Mouse (Mus musculus) kidney, adult 9 months (tissue): ENCODE measurements around the gene Sptbn1.
"Not testable (repeated sequence)": the region's sequence is repeated elsewhere in the genome, so short reads cannot be mapped to it uniquely, and the experiment has no call there.

Experiments used
- DNase-seq: peaks from one replicate; pipeline ENCODE4 v3.0.0; 2022

The Sptbn1 gene

DNA sequence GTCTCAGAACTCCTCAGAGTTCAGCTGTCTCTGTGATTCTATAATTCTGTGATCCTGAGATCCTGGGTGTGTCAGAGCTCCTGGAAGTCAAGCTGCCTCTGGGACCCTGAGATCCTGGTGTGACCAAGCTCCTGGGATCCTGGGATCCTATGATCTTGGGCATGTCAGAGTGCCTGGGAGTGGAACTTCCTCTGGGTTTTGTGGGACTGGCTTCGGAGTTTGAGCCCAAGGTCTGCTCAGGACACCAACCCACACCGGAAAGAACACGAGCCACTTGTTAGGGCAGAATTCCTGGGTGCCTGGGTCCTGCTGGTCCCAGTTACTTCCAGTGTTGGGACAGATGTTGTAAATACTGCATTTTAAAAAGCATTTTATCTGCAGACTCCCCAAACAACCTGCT is 12.8 kb downstream of the Sptbn1 start:
- DNase-seq: not testable (repeated sequence)

DNA sequence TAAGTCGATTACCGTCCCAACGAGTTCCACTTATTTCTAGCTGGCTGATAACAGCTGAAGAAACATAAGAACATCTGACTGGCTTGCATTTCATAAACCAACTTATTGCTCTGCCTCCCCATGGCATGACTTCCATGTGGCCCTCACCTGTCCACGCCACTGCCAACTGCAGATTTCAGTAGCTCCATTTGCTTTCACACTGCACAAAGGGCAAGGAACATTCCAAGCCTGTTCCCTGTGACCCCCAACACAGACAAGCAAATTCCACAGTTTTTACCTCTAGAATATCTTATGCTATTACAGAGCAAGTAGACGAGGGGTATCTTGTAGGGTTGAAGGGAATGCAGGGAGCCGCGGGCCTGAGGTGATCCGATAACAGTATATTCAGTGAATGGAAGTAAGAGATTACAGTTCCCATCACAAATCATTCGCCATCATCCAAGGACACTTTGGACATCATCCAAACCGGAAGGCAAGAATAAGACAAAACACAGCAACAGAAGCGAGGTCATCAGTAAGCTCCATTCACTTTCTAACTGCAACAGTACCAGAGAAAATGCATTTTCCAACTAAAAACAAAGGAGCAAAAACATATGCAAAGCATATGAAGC is 16.6 kb downstream of the Sptbn1 start:
- peak; percentile 45 for DNase-seq

DNA sequence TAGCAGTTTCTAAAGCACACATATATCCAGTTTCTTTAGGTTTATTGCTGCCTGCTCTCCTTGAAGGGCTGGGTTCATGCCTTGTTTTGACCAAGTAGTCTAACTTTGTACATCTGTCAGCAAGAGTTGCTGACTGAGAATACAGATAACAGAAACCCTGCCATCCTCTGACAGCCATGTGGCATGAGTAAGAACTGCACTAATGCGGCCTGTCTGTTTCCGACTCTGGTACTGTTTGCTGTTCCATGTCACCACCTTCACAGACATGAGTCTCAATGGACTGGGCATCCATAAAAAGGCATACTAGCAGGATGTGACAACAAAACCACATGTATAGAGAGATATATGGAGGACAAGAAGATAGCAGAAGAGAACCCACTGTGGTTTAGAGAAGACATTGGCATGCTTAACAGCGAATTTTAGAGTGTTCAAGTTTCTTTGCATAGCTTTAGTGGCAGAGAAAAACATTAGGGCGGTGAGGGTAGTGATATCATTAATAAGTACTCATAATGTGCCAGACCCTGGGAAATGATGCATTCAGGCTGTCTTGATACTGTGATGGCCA is 18.4 kb downstream of the Sptbn1 start:
- no peak for DNase-seq

DNA sequence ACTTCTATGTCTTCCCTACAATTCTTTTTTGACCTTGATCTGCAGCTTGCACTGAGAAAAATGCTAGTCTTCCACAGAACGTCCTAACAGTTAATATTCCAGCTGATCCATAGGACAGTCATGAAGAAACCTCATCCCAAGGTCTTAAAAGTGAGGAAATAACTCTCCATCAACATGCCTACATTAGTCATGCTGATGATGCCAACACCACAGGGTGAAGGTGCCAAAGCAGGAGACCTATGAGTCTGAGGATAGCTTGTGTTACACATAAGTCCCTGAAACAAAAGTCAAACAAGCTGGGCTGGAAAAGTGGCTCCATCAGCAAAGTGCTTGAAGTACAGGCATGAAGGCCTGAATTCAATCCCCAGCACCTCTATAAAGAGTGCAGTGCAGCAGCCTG is 20.9 kb downstream of the Sptbn1 start:
- DNase-seq: no peak

DNA sequence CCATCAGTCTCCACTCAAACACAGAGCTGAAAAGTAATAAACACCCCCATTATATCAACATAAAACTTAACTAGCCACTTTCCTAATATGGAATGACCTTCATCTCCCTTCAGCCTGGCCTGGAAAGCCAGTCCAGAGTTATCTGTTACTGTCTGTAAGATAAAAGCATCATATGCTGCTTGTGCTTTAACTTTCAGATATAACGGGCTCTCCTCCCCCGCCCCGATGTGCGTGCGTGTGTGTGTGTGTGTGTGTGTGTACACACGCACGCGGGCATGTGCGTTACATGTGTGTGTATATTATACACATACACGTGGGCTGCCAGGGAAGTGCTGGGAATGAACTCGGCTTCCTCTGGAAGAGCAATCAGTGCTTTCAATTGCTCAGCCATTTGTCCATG is 21.8 kb downstream of the Sptbn1 start:
- no peak for DNase-seq

DNA sequence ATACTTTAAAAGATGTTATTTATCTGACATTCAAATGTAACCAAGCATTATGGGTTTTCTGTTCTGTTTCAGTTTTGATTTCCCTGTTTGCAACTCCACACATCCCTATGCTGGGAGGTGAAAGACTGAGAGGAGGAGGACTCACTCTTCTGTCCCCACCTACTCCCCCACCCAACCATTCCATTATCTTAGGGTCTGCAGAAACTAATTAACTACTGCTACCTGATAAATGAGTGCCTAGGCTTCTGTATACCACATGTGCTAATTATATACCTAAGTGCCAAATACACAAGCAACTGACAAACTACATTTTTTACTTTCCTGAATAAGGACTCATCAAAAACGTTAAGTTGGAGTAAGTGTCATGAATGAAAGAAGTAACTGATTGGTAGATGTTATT is 23.8 kb downstream of the Sptbn1 start:
- no peak for DNase-seq

DNA sequence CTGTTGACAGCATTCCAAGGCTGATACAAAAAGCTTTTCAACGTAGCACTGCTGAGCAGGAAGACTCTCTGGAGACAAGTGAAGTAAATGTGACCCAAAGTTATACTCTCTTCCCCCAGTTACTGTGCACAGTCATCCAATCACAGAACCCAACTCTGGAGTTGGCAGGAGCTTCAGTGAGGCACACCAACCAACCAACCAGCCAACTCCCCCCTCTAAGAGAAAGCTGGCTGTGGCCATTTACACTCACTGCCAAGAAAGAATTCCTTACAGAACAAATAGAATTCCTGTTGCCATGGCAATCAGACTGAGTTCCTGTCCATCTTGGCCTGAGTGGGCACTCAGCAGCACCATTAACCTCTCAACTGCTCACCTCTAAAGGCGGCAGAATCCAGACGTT is 24.4 kb downstream of the Sptbn1 start:
- DNase-seq: peak; percentile 49

DNA sequence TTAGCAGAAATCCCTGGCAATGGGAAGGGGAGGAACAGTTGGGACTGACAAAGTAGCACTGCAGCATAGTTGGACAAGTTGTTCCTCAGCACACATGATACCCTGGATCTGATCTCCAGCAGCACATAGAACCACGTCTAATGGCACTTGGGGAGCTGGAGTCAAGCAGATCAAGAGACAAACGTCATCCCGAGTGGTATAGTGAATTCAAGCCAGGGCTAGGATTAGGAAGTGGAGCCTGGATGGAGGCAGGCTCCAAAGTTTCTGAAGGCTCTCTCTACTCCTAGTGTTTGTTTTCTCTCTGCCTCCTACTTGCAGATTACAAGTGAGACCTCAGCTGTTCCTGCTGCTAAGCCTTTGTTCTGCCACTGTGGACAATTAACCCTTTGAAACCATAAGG is 27.1 kb downstream of the Sptbn1 start:
- DNase-seq: no peak

DNA sequence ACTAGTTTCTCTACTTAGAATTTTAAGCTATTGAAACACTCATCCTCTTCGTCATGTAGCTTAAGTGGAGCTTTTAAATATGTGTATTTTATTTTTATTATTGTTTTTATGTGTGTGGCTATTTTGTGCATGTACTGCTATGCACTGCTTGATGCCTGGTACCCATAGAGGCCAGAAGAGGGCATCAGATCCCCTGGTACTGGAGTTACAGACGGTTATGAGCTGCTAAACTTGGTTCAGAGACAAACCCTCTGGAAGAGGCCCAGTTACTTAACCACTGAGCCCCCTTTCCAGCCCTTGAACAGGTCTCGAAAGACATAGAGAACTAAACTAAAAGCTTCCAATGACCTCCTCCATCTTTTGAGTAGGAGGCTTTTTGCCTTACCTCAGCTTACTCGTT is 30.0 kb downstream of the Sptbn1 start:
- DNase-seq: peak; percentile 73

DNA sequence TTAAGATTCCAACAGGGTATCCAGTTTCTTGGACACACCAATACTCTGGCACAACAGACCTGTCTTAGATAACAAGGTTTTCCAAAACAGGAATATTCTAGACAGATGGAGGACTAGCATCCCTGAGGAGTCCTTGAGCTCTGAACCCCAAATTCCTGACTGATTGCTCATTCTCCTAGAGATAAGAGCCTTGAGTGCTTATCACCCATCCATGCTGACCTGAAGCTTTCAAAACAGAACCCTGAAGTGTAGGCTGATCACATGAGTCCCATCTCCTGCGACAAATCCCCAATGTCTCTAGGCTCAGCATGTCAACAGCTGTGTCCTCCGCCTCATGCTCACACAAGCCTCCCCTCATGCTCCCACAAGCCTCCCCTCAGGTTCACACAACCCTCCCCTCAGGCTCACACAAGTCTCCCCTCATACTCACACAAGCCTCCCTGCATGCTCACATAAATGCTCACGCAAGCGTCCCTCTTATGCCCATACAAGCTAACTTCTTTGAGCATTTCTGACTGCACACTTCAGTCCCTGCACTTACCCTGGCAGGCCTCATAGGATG is 31.2 kb downstream of the Sptbn1 start:
- DNase-seq: no peak

DNA sequence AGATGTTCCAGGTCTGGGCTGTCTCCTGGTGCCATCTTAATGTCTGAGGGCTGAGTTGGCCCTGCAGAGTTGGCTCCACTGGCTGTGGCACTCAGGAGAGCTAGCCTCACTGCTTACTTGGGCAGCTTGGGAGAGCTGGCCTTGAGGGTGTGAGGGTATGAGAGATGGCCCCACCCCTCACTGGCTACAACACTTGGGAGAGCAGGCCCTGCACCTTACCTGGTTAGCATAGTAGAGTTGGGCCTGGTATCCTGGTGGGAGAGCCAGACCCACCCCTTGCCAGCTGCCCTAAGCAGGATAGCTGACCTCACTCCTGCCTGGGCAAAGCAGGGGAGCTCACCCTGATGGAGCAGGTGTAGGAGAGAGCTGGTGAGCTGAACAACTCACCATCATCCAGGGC is 32.3 kb downstream of the Sptbn1 start:
- no peak for DNase-seq

DNA sequence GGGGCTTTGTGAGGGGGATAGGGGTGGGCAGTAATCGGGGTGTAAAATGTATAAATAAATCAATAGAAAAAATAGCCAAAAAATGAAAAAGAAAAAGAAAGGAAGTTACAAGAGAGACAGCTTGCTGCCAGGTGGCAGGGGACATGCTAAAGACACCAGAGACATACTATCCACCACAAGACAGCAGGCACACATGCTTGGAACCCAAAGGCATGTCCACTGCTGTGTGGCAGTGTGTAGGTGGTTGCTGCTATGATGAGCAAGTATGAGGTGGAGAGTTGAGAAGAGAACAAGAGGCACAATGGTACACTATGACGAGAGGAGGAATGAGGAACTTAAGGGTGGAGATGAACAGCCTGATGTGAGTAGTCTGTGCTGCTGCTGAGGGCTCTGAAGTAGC is 32.8 kb downstream of the Sptbn1 start:
- DNase-seq: no peak

DNA sequence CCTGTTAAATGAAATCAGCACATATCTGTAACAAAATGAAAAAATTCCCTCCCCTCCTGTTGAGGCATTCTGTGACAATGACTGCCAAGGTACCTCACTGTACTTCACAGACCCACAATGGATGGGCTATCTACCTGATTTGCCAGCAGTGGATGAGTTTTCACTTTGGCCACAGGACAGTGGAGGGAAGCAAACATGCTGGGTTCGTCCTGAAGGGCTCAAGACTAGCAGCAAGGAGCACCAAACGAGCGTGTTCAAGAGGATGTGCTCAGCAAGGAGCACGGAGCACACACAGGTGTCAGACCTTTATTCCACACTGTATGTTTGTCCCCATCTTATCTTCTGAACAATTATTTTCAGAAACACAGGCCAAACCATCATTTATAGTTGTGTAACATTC is 34.0 kb downstream of the Sptbn1 start:
- DNase-seq: no peak

DNA sequence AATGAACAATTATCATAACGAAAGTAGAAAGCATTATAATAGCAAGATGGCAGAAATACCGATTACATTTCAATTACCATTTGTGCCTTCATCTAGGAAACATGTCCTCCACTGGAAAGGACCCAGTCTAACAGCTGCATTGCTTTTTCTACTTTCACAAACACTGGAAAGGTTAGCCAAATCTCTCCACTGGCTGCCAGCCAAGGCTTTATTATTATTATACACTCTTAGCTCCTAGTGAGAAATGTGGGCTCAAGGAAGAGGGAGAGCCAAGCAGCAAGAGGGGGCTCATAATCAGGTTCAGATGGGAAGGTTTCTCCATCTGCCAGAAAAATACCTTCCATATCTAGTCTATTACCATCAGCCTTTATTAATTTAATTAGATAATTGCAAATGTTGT is 35.9 kb downstream of the Sptbn1 start:
- peak; percentile 77 for DNase-seq

DNA sequence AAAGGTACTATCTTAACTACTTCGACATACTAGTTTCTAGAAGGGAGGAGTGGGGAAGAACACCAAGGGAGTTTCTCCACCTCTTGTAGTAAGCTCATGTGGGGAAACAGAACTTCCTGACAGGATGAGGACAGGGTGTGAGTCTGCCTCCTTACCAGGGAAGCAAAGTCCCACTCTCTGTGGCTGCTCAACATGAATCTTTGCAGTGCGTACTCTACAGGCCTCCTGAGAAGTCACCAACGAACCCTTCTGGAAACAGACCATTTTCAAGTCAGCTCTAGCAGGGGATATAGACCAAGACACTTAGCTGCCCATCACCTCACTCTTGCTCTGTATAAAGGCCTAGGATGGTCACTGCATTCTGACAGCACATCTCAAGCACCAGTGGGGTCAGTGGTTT is 36.6 kb downstream of the Sptbn1 start:
- DNase-seq: no peak

DNA sequence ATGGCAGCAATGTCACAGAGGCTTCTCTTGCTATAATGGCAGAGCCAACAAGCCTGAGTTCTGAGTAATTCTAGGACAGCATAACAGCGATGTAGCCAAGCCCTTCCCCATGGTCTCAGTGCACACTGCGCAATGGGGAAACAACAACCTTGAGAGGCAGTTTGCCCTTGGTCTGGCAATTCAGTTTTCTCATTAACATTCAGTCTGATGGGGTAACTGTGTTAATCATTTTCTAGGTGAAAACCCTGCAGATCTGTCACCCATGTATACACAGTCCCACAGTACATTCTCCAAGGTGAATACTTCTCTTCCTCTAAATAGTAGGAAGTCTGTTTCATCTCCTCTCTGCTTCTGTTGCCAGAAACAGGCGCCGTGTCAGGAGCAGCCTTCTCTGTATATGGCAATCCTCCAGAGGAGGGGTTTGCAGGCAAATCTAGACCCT is 37.6 kb downstream of the Sptbn1 start:
- peak; percentile 91 for DNase-seq

DNA sequence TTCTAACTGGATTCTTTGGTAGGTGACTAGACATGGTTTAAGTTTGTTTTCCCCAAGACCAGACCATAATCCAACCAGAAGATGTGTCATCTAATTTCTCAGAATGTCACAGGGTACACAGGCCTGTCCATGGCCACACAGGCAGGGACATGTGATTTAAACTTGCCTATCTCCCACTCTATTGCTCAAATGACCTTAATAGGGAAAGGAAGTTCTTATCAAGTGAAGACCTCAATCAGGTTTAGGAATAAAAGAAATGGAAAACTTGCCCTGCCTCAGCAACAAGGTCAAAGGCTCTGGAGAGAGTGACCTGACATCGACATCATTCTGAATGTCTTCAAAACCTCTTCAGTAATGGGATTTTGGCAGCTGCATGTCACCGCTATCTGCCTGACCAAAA is 41.2 kb downstream of the Sptbn1 start:
- no peak for DNase-seq

DNA sequence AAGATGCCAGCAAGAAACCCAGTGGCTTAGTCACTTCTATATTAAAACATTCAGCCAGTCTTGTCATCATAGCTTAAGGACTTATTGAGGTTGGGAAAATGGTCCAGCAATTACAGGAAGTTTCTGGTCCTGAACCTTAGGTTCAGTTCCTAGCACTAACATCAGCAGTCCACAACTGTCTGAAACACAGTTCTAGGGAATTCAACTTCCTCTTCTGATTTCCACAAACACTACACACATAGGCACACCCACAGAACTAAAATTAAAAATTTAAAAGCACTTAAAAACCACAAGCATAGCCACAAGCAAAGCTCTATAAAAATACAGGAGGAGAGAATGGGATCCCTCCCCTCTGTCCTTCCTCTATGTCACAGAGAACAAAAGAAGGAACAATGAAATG is 43.4 kb downstream of the Sptbn1 start:
- DNase-seq: no peak

DNA sequence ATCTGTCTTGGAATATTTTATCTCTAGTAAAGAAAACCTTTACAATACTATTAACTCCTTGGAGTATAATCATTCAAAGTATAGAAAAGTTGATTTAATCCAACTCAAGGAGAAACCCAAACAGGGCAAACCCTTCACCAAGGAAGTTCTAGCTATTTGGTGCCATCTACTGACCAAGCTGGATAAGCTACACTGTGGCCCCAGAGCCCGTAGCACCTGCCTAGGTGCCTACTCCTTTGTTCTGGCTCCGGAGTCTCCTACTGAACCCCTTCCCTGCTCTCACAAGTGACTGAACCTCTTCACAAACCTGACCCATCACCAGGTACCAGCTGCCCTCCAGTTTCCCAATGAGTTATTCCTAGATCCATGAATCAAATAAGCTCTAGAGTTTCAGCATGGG is 45.3 kb downstream of the Sptbn1 start:
- DNase-seq: no peak

DNA sequence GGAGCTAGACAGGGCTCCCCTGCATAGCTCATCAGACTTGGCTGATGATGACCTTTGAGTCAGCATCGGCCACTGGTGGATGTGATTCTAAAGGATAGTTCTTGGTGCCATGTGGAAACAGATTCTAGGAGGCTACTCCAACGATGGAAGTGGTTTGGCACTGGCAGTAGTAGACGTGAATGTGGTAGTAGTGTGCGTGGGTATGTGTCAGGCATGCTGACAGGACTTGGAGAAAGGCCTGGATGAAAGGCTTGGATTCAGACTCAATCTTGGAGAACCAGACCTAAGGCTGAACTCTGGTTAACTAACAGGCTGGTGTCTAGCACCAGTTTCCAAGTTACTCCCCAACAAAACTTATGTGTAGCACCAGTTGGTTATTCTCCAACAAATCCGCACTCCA is 46.9 kb downstream of the Sptbn1 start:
- DNase-seq: no peak

DNA sequence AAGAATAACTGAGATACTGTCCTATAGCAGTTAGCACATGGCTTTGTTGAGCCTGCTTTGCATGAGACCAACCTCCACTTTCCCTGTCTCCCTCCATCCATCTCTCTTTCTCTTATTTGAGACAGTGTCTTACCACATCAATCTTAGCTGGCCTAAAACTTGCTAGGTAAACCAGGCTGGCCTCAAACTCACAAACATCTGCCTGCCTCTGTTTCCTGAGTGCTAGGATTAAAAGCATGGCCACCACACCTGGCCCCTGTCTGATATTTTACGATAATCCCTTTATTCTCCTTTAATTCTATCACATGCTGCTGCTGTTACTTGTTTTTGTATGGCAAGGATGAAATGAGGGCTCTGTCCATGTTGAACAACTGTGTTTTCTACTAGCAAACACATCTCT is 49.6 kb downstream of the Sptbn1 start:
- no peak for DNase-seq

DNA sequence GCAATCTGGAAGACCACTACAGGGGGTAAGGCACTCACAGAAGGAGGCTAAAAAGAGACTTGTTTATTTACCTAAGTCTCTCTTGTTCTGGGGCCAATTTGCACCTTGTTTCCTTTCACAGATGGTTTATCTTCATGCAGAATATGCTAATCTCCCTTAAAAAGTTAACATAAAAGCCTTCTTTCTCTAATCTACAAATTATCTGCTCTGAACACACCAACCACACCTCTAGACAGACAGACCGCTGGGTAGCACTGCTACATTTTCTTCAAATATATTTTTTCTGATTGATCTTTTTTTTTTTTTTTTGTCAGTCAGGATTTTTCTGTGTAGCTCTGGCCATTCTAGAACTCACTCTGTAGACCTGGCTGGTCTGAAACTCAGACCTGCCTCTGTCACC is 50.5 kb downstream of the Sptbn1 start:
- DNase-seq: no peak

DNA sequence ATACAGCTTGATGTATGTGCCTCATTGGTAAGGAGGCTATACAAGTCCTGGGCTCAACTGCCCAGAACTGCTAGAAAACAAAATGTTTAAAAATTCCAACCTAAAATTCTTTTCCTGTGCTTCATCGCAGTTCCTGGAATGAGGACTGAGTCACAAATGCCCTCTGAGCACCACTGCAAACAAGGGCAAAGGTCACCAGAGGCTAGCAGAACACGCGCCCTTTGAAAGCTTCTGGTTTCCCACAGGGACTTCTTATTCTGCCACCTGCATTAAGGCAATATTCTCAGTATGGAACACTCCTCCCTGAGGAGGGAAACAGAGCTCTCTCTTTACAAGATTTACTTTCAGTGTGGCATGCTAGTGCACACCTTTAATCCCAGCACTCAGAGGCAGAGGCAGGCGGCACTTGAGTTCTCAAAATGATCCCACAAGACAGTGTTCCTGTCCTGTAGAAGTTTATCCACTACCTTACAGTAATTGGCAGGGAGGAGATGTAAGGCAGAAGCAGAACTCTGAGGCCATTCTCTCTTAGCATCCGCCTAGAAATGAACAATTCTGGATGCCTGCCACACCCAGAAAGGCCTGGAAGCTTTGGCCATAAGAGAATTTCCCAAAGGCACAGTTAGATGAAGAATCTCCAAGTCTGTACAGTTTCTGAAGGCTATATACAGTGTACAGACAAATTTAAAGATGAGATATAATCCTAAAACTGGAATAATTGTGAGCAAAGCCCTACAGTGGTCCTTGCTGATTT is 56.1 kb downstream of the Sptbn1 start:
- DNase-seq: peak; percentile 61

DNA sequence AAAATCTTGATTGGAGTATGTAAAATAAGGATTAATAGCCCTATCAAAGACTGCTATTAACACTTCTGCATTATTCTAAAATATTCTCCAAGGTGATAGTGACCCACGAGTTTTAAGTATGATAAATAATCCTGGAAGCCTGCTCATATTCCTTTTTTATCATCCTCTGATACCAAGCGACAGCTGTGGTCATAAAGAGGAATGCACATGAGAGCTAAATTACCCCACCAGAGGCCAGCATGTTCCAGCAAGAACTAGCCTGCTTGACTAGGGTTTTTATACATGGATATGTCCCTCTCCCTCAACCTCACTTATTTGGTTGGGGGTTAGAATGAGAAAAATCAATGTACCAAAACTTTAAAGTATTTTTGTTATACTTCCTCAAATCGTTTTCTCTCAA is 56.8 kb downstream of the Sptbn1 start:
- no peak for DNase-seq
